Mouse (Mus musculus) lung, adult 2 months (tissue): ENCODE measurements around the gene Lrrn2. TPM values are rescaled to one million over a fixed set of nuclear protein-coding genes. Genes with fewer than 3 reads are reported as not detected.

Experiments used
- DNase-seq: peaks from one replicate; pipeline ENCODE4 v3.0.0; 2022
- H3K4me1 ChIP-seq: fragments of 200-500 bp; 2 replicates; pipeline ENCODE4 v1.6.1; 2011; ENCODE audit warnings: low read length; ENCODE audit not compliant: control insufficient read depth, insufficient read depth
- H3K4me3 ChIP-seq: fragments of 200-500 bp; replicated peaks from 2 replicates; pipeline ENCODE3; 2011; ENCODE audit warnings: low read depth, mild to moderate bottlenecking, control low read depth, low read length; ENCODE audit errors: extremely low read depth
- CTCF ChIP-seq: fragments of 200-500 bp; IDR thresholded peaks from 2 replicates; pipeline ENCODE4 v1.5.1; 2011; ENCODE audit warnings: mild to moderate bottlenecking, low read length, control low read depth; ENCODE audit not compliant: insufficient read depth
- POLR2A ChIP-seq: fragments of 200-500 bp; IDR thresholded peaks from 2 replicates; pipeline ENCODE4 v1.6.1; 2011; ENCODE audit warnings: low read depth, mild to moderate bottlenecking, control low read depth, low read length, borderline replicate concordance; ENCODE audit errors: extremely low read depth
- WGBS: fragments of 180-500 bp; shearing (Covaris S2); methylation state at CpG from one replicate; pipeline ENCODE4 v1.1.7; 2018; 5-methylcytosine and 5-hydroxymethylcytosine counted together
- polyA plus RNA-seq: library from polyadenylated mRNA; depleted of rRNA; stranded (reverse); fragments of >200 nt; gene quantifications from 2 replicates; pipeline ENCODE4 v1.2.3, GENCODE M21; 2012

Lrrn2 gene
- polyA plus RNA-seq, 1 experiment: 2.0 TPM

GRCm38 (mm10) chr1:132903519-132903918 is 23.4 kb downstream of the Lrrn2 start:
- no peaks in the 10 kb centered on the region for H3K4me1 ChIP-seq
- no peak overlapping the region for H3K4me3 ChIP-seq
- no peak for DNase-seq
- 56% methylated on average over 4 of the region's 4 CpGs for WGBS
- TF ChIP-seq CTCF (no peak), POLR2A (no peak)

GRCm38 (mm10) chr1:132909090-132909489 is 29.0 kb downstream of the Lrrn2 start:
- DNase-seq: no peak
- TF ChIP-seq CTCF: no peak
- no peak for TF ChIP-seq POLR2A
- Histone ChIP-seq H3K4me3 (no peak overlapping the region), H3K4me1 (no peaks in the 10 kb centered on the region)
- 62% methylated on average over 4 of the region's 4 CpGs for WGBS

GRCm38 (mm10) chr1:132909951-132910350 is 29.9 kb downstream of the Lrrn2 start:
- WGBS: 96% methylated on average over 1 of the region's 1 CpGs
- H3K4me1 ChIP-seq: no peaks in the 10 kb centered on the region
- TF ChIP-seq POLR2A: no peak
- no peak for TF ChIP-seq CTCF
- no peak overlapping the region for H3K4me3 ChIP-seq
- no peak for DNase-seq

- Histone ChIP-seq H3K4me3 (no peak overlapping the region), H3K4me1 (no peaks in the 10 kb centered on the region)
- TF ChIP-seq CTCF: no peak
- no peak for TF ChIP-seq POLR2A
- no peak for DNase-seq
- 62% methylated on average over 11 of the region's 11 CpGs for WGBS
Measured at GRCm38 (mm10) chr1:132910414-132911041, 30.5 kb downstream of the Lrrn2 start.

GRCm38 (mm10) chr1:132915849-132916493 is 35.9 kb downstream of the Lrrn2 start:
- Histone ChIP-seq H3K4me3 (no peak overlapping the region), H3K4me1 (no peaks in the 10 kb centered on the region)
- 52% methylated on average over 6 of the region's 6 CpGs for WGBS
- no peak for DNase-seq
- TF ChIP-seq CTCF: no peak
- TF ChIP-seq POLR2A: no peak

GRCm38 (mm10) chr1:132917554-132917953 is 37.5 kb downstream of the Lrrn2 start:
- 17% methylated on average over 8 of the region's 8 CpGs for WGBS
- no peak overlapping the region for H3K4me3 ChIP-seq
- no peaks in the 10 kb centered on the region for H3K4me1 ChIP-seq
- DNase-seq: no peak
- TF ChIP-seq CTCF (no peak), POLR2A (no peak)

- H3K4me1 ChIP-seq: no peaks in the 10 kb centered on the region
- TF ChIP-seq POLR2A (no peak), CTCF (no peak)
- DNase-seq: no peak
- no peak overlapping the region for H3K4me3 ChIP-seq
- 16% methylated on average over 10 of the region's 10 CpGs for WGBS
Measured at GRCm38 (mm10) chr1:132918117-132918680, 38.1 kb downstream of the Lrrn2 start.

- no peak for DNase-seq
- WGBS: 84% methylated on average over 8 of the region's 8 CpGs
- Histone ChIP-seq H3K4me3 (no peak overlapping the region), H3K4me1 (no peaks in the 10 kb centered on the region)
- TF ChIP-seq CTCF: no peak
- no peak for TF ChIP-seq POLR2A
Measured at GRCm38 (mm10) chr1:132919258-132919657, 39.2 kb downstream of the Lrrn2 start.

- Histone ChIP-seq H3K4me1 (no peaks in the 10 kb centered on the region), H3K4me3 (no peak overlapping the region)
- no peak for TF ChIP-seq POLR2A
- DNase-seq: no peak
- 13% methylated on average over 13 of the region's 13 CpGs for WGBS
Measured at GRCm38 (mm10) chr1:132921071-132921470, 41.0 kb downstream of the Lrrn2 start.

- Histone ChIP-seq H3K4me3 (no peak overlapping the region), H3K4me1 (no peaks in the 10 kb centered on the region)
- DNase-seq: no peak
- no peak for TF ChIP-seq CTCF
- no peak for TF ChIP-seq POLR2A
- 91% methylated on average over 9 of the region's 9 CpGs for WGBS
Measured at GRCm38 (mm10) chr1:132922257-132922656, 42.2 kb downstream of the Lrrn2 start.
